Comparison of ENCODE assay signal across 24 mouse cellular contexts in genomic region chr6:17546341-17546740, GRCm38 (mm10).
DNase-seq lines count a peak whose midpoint lies in the region; ATAC-seq and TF ChIP-seq lines count a peak whose summit lies in the region.
"Had no signal": no experiment of that assay in that cellular context is flagged by ENCODE, and none has a peak within 500 bp of the region (broad histone marks: within the 10 kb centered on the region; RNA-seq: fewer than 3 reads in every experiment).

No protein-coding gene starts in this region.

- 49% methylated on average over 9 of the region's 9 CpGs for WGBS in heart, embryonic 10.5 days
- 28% methylated on average over 9 of the region's 9 CpGs for WGBS in kidney, adult 2 months
- WGBS in liver, adult 2 months: 82% methylated on average over 9 of the region's 9 CpGs
- 43% methylated on average over 9 of the region's 9 CpGs for WGBS in heart, embryonic 16.5 days

- ATAC-seq in heart, embryonic 16.5 days (replicated peaks; ENCODE audit: extremely low read depth, insufficient read depth, low FRiP score): no peak; the same call in 1 of the 2 replicates
- ATAC-seq: inflammation-experienced regulatory T-cells, adult 6 months; midbrain, embryonic 13.5 days had no signal

- peak overlapping the region; percentile 85 for H3K27ac ChIP-seq in heart, embryonic 10.5 days
- H3K27ac ChIP-seq in kidney, adult 2 months (ENCODE audit: insufficient read depth, low read depth, low read length): peak overlapping the region; percentile 83
- peak overlapping the region; percentile 29; the same call in 1 of the 2 replicates for H3K27ac ChIP-seq in liver, adult 2 months (replicated peaks; ENCODE audit: insufficient read depth, low read depth, low read length)
- peak overlapping the region; percentile 94 for H3K27ac ChIP-seq in heart, embryonic 16.5 days (ENCODE audit: low read length)
- H3K27ac ChIP-seq: forebrain, embryonic 12.5 days; hindbrain, embryonic 14.5 days; layer of hippocampus, adult 2 months; limb, embryonic 12.5 days; liver, embryonic 14.5 days; midbrain, embryonic 13.5 days had no signal

- intact Hi-C loops in heart, postnatal 14 days (cut with DNase I): loop anchor here (10.0 kb wide), 1 partner anchor 82 kb away; the partner anchor contains the start of gene Met

- H3K36me3 ChIP-seq in heart, embryonic 10.5 days: no peaks in the 10 kb centered on the region
- H3K36me3 ChIP-seq in kidney, adult 2 months (ENCODE audit: control insufficient read depth, insufficient read depth, low read length): peaks cover 3% of the 10 kb centered on the region
- peaks cover 35% of the 10 kb centered on the region for H3K36me3 ChIP-seq in liver, adult 2 months (ENCODE audit: control insufficient read depth, insufficient read depth, low read length)
- no peaks in the 10 kb centered on the region for H3K36me3 ChIP-seq in heart, embryonic 16.5 days (ENCODE audit: control insufficient read depth, insufficient read depth)
- H3K36me3 ChIP-seq: forebrain, embryonic 12.5 days; G1E; limb, embryonic 12.5 days; midbrain, embryonic 13.5 days had no signal

- no peak for TF ChIP-seq POLR2A in kidney, adult 2 months (IDR thresholded peaks at IDR 0.05; ENCODE audit: low read depth, low read length)
- TF ChIP-seq POLR2A in liver, adult 2 months (IDR thresholded peaks at IDR 0.05; ENCODE audit: extremely low read depth, insufficient read depth, low read length): no peak

- H3K4me1 ChIP-seq in heart, embryonic 10.5 days: peaks cover 15% of the 10 kb centered on the region
- peaks cover 22% of the 10 kb centered on the region for H3K4me1 ChIP-seq in kidney, adult 2 months (ENCODE audit: control insufficient read depth, insufficient read depth, low read length)
- peaks cover 27% of the 10 kb centered on the region for H3K4me1 ChIP-seq in liver, adult 2 months (ENCODE audit: control insufficient read depth, insufficient read depth, low read length)
- peaks cover 15% of the 10 kb centered on the region for H3K4me1 ChIP-seq in heart, embryonic 16.5 days (ENCODE audit: control insufficient read depth, insufficient read depth, low read length)
- H3K4me1 ChIP-seq: forebrain, embryonic 12.5 days had no signal

- peak overlapping the region; percentile 52 for H3K4me2 ChIP-seq in heart, embryonic 16.5 days (ENCODE audit: low read depth, low read length)
- H3K4me2 ChIP-seq: forebrain, embryonic 12.5 days; hindbrain, embryonic 14.5 days; limb, embryonic 12.5 days; lung, embryonic 14.5 days; midbrain, embryonic 13.5 days had no signal

- H3K9me3 ChIP-seq in heart, embryonic 10.5 days: no peaks in the 10 kb centered on the region
- no peaks in the 10 kb centered on the region for H3K9me3 ChIP-seq in heart, embryonic 16.5 days (replicated peaks; ENCODE audit: control insufficient read depth, low read length)
- H3K9me3 ChIP-seq: forebrain, embryonic 12.5 days; G1E; limb, embryonic 12.5 days; midbrain, embryonic 13.5 days had no signal

- no peaks in the 10 kb centered on the region for H3K27me3 ChIP-seq in heart, embryonic 10.5 days (ENCODE audit: insufficient read depth, poor library complexity, severe bottlenecking)
- no peaks in the 10 kb centered on the region for H3K27me3 ChIP-seq in kidney, adult 2 months (replicated peaks; ENCODE audit: control insufficient read depth, insufficient read depth, low read length)
- H3K27me3 ChIP-seq in liver, adult 2 months (ENCODE audit: control insufficient read depth, insufficient read depth, low read length): no peaks in the 10 kb centered on the region
- no peaks in the 10 kb centered on the region for H3K27me3 ChIP-seq in heart, embryonic 16.5 days (ENCODE audit: control insufficient read depth, insufficient read depth, low read length)
- H3K27me3 ChIP-seq: CH12.LX; forebrain, embryonic 12.5 days; limb, embryonic 12.5 days; midbrain, embryonic 13.5 days had no signal

- no peaks in the 10 kb centered on the region for H3K79me2 ChIP-seq in liver, adult 2 months (ENCODE audit: control insufficient read depth, insufficient read depth, low read length)

- DNase-seq in heart, embryonic 10.5 days (ENCODE audit: low spot score): no peak
- no peak for DNase-seq in heart, postnatal 14 days
- DNase-seq in kidney, adult 2 months: peak; percentile 25
- no peak for DNase-seq in kidney, postnatal 10 days
- no peak for DNase-seq in liver, adult 2 months (ENCODE audit: extremely low read depth, low read depth, low spot score)
- DNase-seq in liver: no peak
- DNase-seq in layer of hippocampus, adult 9-11 months: no peak
- DNase-seq: adrenal gland, adult 8-10 months; B cell, adult 2 months; cerebellum, adult 18-20 months; cerebellum, postnatal 14 days; layer of hippocampus, postnatal 36 days; lung, embryonic 14.5 days; thymus, postnatal 14 days had no signal

- H3K9ac ChIP-seq in liver, adult 2 months (ENCODE audit: low read depth, low read length): no peak overlapping the region
- peak overlapping the region; percentile 60 for H3K9ac ChIP-seq in heart, embryonic 16.5 days (ENCODE audit: low read length)
- H3K9ac ChIP-seq: forebrain, embryonic 12.5 days; hindbrain, embryonic 14.5 days; limb, embryonic 12.5 days; liver, embryonic 14.5 days; lung, embryonic 14.5 days; midbrain, embryonic 13.5 days had no signal

- 0 out of 2 replicates have a peak overlapping the region, but pooled peaks have one; percentile 22 for H3K4me3 ChIP-seq in heart, embryonic 10.5 days
- H3K4me3 ChIP-seq in kidney, adult 2 months (ENCODE audit: insufficient read depth, low read depth, low read length): no peak overlapping the region
- H3K4me3 ChIP-seq in liver, adult 2 months (ENCODE audit: insufficient read depth, low read depth, low read length): no peak overlapping the region
- H3K4me3 ChIP-seq in heart, embryonic 16.5 days (ENCODE audit: low read length): peak overlapping the region; percentile 4; the same call in 1 of the 2 replicates
- H3K4me3 ChIP-seq: forebrain, embryonic 12.5 days; layer of hippocampus, adult 2 months; limb, embryonic 12.5 days; midbrain, embryonic 13.5 days had no signal

- no peak for TF ChIP-seq CTCF in kidney, adult 2 months (conservative IDR thresholded peaks at IDR 0.05; ENCODE audit: insufficient read depth, insufficient read length, low read depth, low read length)
- no peak for TF ChIP-seq CTCF in liver, adult 2 months (IDR thresholded peaks at IDR 0.05; ENCODE audit: low read depth, low read length)

Comparison
In these comparisons a context has a peak if more than half of its experiments do, and no peak if none do; other contexts are left out.
1. H3K27ac ChIP-seq: peak in every context shown above with its lines; median percentile 94 in heart, embryonic 16.5 days; 85 in heart, embryonic 10.5 days; 83 in kidney, adult 2 months; 29 in liver, adult 2 months.
2. H3K4me3 ChIP-seq: peak in heart, embryonic 10.5 days (single experiment) and heart, embryonic 16.5 days (single experiment); none in kidney, adult 2 months (single experiment) and liver, adult 2 months (single experiment).